Mouse (Mus musculus): ENCODE measurements around the gene Rad51b.

The Rad51b gene

DNA sequence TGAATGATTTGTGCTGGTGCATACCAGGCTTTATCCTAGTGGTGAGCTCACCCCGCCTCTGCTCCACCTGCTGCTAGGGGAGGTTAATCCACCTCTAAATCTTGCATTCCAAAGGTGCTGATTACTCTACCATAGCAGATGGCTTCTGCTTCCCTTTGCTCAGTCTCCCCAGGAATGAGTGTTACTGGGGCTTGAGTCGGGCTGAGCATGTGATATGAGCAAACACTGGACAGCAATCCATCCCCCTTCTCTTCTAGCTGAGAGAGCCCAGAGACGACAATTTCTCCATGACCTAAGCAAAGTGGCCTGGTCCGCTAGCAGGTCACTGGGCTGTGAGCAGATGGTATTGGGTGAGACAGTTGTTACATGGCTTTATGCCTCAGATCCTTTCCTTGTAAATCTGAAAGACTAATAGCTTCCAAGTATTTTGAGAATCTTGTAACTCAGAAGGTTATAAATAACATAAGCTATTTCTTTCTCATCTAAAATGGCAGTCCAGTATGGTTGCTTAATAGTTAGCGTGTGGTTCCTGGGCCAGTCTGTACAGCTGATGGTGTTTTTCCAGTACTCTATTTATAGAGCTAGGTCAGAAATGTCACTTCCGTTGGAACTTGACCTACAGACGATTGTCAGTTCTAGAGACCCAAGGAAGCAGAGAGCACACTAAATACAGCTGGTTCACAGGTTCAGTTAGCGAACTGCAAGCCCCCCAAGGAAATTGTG is 462.3 kb downstream of the Rad51b start:
- in situ Hi-C loops (cut with MboI, MseI), result loop anchor here (10.0 to 25.0 kb wide), 2 partner anchors 1175 to 1772 kb away; no protein-coding TSS in a partner anchor

DNA sequence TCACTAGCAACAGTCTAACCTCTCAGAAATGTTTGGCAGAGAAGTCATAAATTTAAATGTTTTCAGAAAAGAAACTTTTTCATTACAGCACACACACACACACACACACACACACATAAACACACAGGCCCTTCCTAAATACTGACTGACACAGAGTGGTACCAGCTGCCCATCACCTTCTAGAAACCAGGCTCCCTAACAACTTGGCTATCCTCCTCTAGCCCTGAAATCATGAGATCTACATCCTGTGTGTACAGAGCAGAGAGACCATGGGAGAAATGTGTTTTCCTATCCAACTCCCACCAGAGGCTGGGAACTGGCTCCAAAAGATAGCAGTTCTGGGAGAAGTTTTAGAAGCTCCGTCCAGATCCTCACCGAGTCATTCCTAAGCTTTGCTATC is 464.1 kb downstream of the Rad51b start:
- in situ Hi-C loops (cut with MboI, MseI), result loop anchor here (25.0 kb wide), 1 partner anchor 1774 kb away; no protein-coding TSS in a partner anchor

DNA sequence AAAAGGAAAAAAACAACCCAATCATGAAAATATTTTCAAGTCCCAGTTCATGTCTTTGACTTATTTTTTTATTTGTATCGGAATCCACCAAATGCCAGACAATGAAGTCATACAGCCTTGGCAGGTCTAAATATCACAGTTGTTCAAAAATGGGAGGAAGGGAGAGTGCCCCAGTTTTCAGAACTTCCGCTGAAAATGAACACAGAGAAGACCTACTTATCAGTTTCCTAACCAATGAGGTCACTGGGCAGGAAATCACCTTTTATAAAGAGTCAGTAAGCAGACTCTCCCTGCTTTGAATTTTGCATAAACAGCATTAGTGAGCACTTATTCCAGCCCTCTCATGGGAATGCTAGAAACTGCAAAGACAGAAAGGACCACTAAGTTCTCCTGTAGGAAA is 465.0 kb downstream of the Rad51b start:
- in situ Hi-C loops (cut with MboI, MseI), result loop anchor here (25.0 kb wide), 1 partner anchor 1775 kb away; no protein-coding TSS in a partner anchor

DNA sequence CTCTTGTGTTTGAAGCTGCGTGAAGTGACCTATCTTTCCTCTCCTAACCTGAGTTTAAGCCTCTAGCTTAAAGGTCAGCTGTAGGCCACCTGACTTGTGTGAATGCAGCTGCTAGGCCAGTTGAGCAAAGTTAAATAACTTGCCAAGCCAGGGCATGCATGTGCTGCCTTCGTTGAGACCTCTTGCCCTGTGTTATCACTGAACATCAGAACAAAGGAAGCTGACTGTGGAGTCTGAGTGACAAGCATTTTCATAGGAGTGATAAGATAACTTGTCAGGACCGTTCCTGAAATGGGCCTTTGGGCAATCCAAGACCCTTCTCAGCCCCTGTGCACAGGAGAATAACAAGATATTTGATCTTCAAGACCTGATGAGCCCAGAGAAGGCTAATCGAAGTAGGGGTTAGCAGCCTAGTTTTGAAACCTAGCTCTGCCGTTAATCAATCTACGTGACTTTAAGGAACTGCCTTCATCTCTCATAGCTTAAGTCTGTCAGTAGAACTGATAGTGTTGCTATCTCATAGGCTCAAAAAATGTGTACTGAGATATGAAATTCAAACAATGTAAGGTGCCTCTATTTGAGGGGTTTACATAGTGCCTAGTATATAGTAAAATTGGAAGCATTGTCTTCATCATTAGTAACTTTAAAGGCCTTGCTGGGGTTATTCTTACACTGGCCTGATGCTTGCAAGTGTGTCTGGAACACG is 465.6 kb downstream of the Rad51b start:
- in situ Hi-C loops (cut with MboI, MseI), result loop anchor here (25.0 kb wide), 1 partner anchor 1775 kb away; no protein-coding TSS in a partner anchor

DNA sequence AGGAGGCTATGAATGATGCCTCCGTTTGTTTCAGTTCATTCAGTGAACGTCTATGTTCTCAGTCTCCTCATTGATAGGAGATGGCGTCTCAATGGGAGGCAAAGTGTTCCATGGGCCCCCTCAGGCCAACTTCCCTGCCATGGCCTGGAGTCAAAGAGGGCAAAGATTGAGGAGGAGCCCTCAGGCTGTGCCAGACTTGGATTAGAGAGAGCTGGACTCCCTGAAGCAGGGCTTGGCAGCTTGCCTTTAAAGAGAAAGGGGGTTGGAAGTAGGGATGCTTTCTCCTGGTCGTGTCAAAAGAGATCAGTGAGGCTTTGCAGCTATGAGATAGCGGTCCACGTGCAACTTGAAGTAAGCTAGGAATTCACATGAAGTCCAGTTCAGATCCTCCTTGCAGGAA is 469.0 kb downstream of the Rad51b start:
- in situ Hi-C loops (cut with MboI, MseI), result loop anchor here (25.0 kb wide), 1 partner anchor 1779 kb away; no protein-coding TSS in a partner anchor

DNA sequence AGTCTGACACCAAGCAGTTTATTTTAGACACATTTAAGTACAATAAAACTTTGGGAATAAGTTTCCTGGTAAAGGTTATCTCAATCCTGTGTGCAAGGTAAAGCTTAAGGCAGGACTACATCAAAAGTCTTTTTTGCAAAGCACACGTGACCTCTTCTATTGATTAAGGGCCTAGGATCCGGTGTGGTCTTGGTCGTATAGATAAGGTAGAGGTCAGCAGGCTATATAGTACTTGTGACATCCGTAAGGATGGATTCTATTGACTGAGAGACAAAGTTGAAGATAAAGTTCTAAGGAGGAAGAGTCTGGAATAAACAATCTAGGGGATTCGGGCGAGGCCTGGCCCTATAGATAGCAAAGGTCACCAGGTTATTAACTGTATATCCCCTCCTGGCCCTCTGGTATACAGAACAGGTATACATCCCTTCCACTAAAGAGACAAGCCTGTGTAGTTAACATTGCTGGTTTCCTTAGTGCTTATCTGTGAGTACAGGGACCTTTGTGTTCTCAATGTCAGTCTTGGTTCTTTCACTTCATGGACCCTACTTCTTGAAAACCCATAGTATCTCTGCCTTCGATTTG is 471.8 kb downstream of the Rad51b start:
- in situ Hi-C loops (cut with MboI, MseI), result loop anchor here (25.0 kb wide), 1 partner anchor 1782 kb away; no protein-coding TSS in a partner anchor

DNA sequence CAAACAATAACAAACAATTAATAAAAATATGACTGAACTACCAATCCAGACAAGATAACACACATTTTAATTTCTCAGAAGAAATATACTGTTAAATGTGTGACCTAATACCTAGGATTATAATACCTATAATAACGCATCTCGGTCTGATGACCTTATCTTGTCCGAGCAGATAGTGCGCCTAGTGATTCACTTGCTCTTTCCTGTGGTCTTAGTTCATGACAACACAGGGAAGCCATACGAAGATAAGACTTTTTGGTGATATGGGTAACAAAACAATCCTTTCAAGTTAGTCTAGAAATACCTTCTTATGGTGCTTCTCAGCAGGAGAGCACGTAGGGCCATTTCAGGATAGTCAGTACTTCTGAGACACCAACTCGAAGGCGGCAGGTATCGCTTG is 472.7 kb downstream of the Rad51b start:
- in situ Hi-C loops (cut with MboI, MseI), result loop anchor here (25.0 kb wide), 1 partner anchor 1782 kb away; no protein-coding TSS in a partner anchor

DNA sequence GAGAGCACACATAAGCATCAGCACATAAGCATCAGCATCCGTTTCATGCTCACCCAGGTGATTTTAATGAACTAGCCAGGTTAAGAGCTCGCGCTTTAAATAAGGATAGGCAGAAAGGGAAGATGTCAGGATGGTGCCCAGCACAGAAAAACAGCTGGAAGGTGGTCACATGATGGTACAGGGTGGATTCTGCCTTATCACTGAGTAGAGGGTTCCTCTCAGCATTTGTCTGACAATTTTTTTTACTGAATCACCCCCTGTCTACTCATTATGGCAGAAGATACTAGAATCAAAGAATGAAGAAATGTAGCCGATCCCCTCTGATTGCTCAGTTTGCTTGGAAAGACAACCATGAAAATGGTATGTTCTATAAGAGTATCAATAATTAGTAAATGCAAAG is 474.1 kb downstream of the Rad51b start:
- in situ Hi-C loops (cut with MboI, MseI), result loop anchor here (25.0 kb wide), 1 partner anchor 1784 kb away; no protein-coding TSS in a partner anchor

DNA sequence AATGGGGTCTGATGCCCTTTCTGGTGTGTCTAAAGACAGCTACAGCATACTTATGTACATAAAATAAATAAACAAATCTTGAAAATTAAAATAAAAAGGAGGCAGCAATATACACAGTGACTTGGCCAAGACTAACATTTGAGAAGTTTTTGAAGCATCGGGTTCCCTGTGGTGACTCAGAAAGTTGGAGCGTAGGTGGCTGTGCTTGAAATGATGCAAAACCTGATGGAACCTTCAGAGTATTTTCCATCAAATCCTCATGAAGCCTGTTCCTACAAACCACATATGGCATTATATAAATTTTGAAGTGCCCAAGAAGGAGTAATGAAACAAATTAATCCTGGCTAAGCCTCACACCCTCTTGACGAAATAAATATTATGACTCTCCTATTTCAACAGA is 474.7 kb downstream of the Rad51b start:
- in situ Hi-C loops (cut with MboI, MseI), result loop anchor here (25.0 kb wide), 1 partner anchor 1784 kb away; no protein-coding TSS in a partner anchor

DNA sequence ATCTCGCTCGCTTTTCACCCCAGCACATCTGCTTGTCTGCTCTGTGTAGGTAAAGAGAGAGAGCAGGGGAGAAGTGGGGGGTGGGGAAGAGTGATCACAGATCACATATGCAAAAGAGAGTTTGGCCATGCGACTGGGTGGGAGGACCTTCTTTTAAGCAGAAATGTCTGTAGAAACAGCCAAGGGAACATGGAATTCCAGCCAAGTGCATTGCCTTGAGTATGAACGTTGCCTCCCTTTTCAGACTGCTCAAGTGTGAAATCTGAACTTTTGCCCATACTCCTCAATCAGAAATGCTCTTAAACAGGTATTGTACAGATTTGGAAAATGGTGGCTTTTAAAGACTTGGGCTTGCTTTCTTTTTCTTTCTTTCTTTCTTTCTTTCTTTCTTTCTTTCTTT is 476.2 kb downstream of the Rad51b start:
- in situ Hi-C loops (cut with MboI, MseI), result loop anchor here (25.0 kb wide), 1 partner anchor 1786 kb away; no protein-coding TSS in a partner anchor

DNA sequence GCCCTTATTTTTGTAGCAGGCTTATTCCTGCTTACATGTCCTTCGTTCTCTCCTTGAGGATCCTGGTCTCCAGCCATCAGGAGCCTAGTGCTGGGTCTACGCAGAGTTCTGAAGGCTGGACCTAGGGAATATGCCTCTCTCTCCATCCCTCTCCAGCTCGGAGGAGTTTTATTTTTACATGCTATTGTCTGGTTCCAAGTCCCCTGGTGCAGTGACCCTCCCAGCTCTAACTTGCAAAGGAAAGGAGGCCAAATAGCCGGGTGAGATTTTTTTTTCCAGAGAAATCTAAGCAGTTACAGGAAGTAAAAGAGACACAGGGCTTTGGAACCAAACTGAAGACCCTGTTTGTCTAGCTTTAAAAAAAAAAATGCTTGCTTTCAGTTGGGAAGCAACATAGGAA is 477.5 kb downstream of the Rad51b start:
- in situ Hi-C loops (cut with MboI, MseI), result loop anchor here (25.0 kb wide), 1 partner anchor 1787 kb away; no protein-coding TSS in a partner anchor

DNA sequence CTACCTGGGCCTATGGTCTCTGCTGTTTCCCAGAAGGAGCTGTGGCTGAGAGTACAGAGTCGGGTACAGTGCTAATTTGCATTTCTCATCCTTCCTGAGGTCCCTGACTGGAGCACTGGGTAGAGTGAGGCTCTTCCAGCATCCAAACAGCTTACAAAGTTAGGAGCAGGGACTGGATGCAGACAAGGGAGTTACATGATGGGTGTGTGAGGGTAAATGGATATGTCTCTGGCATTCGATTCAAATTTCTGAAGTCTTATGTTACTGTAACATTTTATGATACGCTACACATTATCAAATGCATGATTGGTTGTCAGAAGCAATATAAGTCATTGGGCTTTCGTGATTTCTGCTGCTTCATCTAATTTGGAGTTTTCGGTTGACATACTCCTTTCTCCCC is 479.7 kb downstream of the Rad51b start:
- in situ Hi-C loops (cut with MboI, MseI), result loop anchor here (25.0 kb wide), 1 partner anchor 165 kb away; no protein-coding TSS in a partner anchor

DNA sequence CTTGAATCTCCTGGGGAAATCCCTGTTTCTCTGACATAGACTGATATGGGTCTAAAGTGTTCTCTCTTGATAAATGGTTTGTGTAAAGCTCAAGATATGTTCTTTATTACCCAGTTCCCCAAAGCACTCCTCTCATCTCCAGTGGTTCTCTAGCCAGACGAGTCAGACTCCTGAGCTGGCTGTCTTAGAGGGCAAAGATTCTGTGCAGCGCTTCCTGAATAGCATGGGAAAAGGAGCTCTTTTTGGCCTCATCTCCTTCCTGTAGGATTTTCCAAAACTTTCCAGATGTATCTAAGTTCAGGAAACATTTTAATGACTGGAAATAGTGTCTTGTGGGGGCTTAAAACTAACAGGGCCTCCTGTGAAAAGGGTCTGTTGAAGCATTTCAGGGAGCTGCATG is 483.7 kb downstream of the Rad51b start:
- in situ Hi-C loops (cut with MboI, MseI), result loop anchor here (25.0 kb wide), 1 partner anchor 168 kb away; no protein-coding TSS in a partner anchor

DNA sequence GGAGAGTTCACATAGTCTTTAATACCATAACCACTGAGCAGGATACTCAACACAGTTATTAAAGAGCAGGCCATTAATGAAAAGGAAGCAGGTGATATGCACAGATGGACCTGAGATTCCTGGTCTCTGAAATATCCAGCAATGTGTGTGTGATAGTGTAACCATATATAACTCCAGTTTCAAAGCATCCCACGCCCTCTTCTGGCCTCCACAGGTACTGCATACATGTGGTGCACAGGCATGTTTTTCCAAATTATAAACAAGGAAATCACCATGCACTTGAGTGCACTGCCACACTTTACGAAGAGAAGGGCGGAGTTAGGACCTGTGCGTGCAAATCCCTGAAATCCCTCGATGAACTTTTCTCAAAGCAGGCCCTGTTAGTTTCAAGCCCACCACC is 484.7 kb downstream of the Rad51b start:
- in situ Hi-C loops (cut with MboI, MseI), result loop anchor here (25.0 kb wide), 1 partner anchor 169 kb away; no protein-coding TSS in a partner anchor

DNA sequence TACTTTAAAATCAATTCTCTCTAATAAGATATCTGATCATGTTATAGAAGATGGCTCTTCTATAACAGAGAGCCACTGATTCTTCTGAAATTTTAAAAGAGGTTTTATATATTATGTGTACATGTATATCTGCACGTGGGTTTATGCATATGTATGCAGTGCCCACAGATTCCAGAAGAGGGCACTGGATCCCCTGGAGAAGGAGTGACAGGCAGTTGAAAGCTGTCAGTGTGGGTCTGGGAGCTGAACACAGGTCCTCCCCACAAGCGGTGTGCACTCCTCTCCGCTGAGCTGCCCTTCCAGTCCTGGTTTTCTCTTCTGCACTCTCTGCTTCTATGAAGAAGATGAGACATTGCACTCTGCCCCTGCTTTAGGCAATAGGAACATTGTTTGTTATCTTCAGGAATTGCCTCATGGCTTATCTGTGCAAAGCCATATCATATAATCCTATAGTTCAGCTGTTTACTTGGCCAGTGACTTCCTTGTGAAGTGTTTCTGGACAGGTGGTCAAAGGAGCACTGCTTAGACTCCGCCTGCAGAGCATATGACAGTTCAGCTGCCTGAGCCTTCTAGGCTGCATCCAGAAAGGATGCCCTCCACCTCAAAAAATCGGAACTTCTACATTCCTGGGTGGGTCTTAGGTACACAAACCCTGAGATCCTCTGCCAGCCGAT is 485.5 kb downstream of the Rad51b start:
- in situ Hi-C loops (cut with MboI, MseI), result loop anchor here (25.0 kb wide), 1 partner anchor 170 kb away; no protein-coding TSS in a partner anchor

DNA sequence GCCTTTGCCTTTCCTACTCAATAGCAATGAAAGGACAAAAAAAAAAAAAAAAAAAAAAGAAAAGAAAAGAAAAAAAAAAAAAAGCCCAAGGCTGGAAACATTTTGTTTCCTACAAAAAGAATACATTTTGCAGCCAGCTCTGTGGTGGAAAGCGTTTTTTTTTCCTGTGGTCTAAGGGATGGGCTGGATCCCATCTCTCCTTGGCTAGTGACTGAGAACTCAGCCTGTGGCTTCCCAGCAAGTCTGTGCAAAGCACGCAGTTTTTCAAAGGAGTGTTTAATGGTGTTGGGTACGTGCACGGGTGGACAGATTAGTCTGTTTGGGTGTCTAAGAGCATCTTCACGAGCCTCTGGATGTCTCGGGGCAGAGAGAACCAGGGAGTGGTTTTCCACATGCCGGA is 487.1 kb downstream of the Rad51b start:
- in situ Hi-C loops (cut with MboI, MseI), result loop anchor here (25.0 kb wide), 1 partner anchor 172 kb away; no protein-coding TSS in a partner anchor

DNA sequence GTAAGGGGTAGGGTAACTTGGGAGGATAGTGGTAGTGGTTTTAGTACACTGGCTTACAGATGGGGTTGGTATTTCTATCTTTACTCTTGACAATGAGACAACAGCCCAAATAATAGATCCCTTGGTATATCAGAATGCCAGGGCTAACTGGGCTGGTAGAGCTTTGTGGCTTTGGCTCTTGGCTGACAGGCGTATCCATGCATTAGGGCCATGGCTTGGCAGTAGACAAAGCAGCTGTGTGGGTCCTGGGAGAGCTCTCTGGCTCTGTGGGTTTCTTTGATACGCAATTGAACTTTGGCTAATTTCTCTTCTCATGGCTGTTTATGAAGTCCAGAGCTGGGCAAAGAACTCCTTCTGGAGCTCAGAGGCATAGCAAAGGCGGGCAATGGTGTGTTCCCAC is 488.6 kb downstream of the Rad51b start:
- in situ Hi-C loops (cut with MboI, MseI), result loop anchor here (25.0 kb wide), 1 partner anchor 173 kb away; no protein-coding TSS in a partner anchor

DNA sequence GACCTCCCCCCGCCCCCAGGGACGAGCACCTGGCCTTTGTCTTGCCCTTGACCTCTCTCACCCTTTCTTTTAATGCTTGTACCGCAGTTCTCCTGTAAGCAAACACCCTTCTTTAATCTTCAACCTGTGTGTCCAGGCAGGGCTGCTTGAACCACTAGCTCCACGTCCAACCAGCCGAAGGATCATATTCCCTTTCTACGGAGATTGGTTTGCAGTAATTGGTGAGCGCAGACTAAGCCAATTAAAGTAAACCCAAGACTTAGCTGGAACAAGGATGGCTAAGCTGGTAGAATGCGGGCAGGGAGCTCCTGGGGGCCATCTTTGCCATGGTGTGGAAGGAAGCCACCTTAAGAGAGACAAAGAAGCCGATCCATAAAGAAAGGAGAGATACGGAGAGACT is 490.5 kb downstream of the Rad51b start:
- in situ Hi-C loops (cut with MboI, MseI), result loop anchor here (25.0 kb wide), 1 partner anchor 175 kb away; no protein-coding TSS in a partner anchor

DNA sequence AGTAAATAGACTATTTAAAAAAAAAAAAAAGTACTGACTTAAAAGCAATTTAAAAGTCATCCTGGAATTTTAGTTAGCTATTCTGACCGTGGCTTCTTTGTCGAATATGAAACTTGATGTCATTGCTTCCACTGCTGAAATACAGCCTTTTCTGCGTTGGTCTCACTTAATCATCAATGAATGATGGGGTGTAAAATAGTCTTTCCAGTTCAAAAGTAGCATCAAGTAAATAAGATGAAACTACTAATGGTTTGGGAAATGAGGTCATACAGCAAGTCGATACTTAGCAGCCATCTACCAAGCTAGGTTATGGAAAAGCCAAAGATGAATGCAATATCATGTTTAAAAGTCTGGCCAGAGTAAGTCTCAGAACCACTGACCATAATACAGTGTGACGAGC is 491.3 kb downstream of the Rad51b start:
- in situ Hi-C loops (cut with MboI, MseI), result loop anchor here (25.0 kb wide), 1 partner anchor 176 kb away; no protein-coding TSS in a partner anchor

DNA sequence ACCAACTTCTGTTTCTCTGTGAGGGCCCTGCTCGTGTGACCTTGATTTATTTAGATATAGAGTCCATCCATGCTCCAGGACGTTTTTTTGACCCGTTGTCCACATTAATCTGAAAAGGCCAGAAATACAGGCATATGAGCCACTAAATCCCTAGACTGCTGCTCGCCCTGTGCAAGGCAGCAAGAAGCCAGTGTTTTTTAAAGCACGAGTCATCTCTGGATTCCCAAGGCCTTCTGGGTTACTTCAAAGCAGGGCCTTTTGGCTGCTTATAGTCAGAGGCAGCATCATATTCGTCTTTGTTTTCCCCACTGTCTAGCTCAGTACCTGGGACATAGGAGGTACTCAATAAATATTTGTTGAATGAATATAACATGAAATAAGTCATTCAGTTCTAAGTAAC is 492.4 kb downstream of the Rad51b start:
- in situ Hi-C loops (cut with MboI, MseI), result loop anchor here (25.0 kb wide), 1 partner anchor 177 kb away; no protein-coding TSS in a partner anchor

DNA sequence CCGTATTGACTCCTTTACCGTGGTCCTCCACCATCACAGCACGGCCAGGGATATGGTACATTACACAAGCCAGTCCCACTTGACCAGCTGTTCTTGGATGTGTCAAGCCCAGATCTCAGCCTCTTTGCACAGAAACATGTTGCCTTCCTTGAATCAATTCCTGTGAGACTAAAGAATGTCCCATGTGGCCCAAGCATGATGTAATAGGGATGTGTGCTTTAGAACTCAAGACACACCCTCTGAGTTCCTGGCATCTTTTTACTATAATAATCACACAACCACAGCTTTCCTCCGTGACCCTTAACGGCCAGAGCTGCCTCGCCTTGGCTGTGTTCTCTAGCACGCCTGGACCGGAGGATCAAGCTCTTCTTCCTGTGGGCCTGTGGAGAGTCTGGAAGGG is 496.3 kb downstream of the Rad51b start:
- in situ Hi-C loops (cut with MboI, MseI), result loop anchor here (25.0 kb wide), 1 partner anchor 181 kb away; no protein-coding TSS in a partner anchor

Data from T-helper 2 cell (primary cell).